Mouse (Mus musculus) heart, embryonic 16.5 days (tissue): ENCODE measurements around the gene Wapl. TPM values are rescaled to one million over a fixed set of nuclear protein-coding genes. Genes with fewer than 3 reads are reported as not detected.
A peak's percentile ranks its signal among the peaks of the same experiment; 100 is the strongest.

Source experiments
- ATAC-seq: fragments of 200-750 bp; cut with Nextera tagmentation; replicated peaks from 2 replicates; pipeline ENCODE4 v1.8.0; 2017; ENCODE audit warnings: moderate number of reproducible peaks; ENCODE audit not compliant: insufficient read depth, low FRiP score; ENCODE audit errors: extremely low read depth
- H3K27ac ChIP-seq: fragments of 300-500 bp; sonication (generic); 2 replicates; pipeline ENCODE4 v1.5.1; 2014; ENCODE audit warnings: mild to moderate bottlenecking, low read length, control low read depth, moderate library complexity
- H3K27me3 ChIP-seq: fragments of 300-500 bp; sonication (generic); 2 replicates; pipeline ENCODE4 v1.6.1; 2014; ENCODE audit warnings: low read length, mixed read lengths; ENCODE audit not compliant: control insufficient read depth, insufficient read depth
- H3K36me3 ChIP-seq: fragments of 300-500 bp; sonication (generic); 2 replicates; pipeline ENCODE4 v1.6.1; 2014; ENCODE audit not compliant: control insufficient read depth, insufficient read depth
- H3K4me1 ChIP-seq: fragments of 300-500 bp; sonication (generic); 2 replicates; pipeline ENCODE4 v1.6.1; 2014; ENCODE audit warnings: low read length, mixed read lengths; ENCODE audit not compliant: control insufficient read depth, insufficient read depth
- H3K4me2 ChIP-seq: fragments of 300-500 bp; sonication (generic); 2 replicates; pipeline ENCODE4 v1.6.1; 2014; ENCODE audit warnings: low read depth, mild to moderate bottlenecking, control low read depth, low read length
- H3K4me3 ChIP-seq: fragments of 300-500 bp; sonication (generic); 2 replicates; pipeline ENCODE4 v1.5.1; 2014; ENCODE audit warnings: mild to moderate bottlenecking, control low read depth, low read length
- H3K9ac ChIP-seq: fragments of 300-500 bp; sonication (generic); 2 replicates; pipeline ENCODE4 v1.6.1; 2014; ENCODE audit warnings: low read length, control low read depth
- H3K9me3 ChIP-seq: fragments of 300-500 bp; sonication (generic); replicated peaks from 2 replicates; pipeline ENCODE4 v1.6.1; 2016; ENCODE audit warnings: low read length; ENCODE audit not compliant: control insufficient read depth
- WGBS: fragments of 180-500 bp; shearing (Covaris S2); extraction: QIAGEN DNeasy Blood & Tissue Kit; methylation state at CpG from one replicate; pipeline ENCODE4 v1.1.7; 2014; 5-methylcytosine and 5-hydroxymethylcytosine counted together
- polyA plus RNA-seq: library from polyadenylated mRNA; unstranded; fragments of >200 nt; fragmentation: Nextera tagmentation; extraction: Ambion mirVana; gene quantifications from 2 replicates; pipeline ENCODE4 v1.2.1, GENCODE M21; 2015

Gene Wapl
- polyA plus RNA-seq, 1 experiment from 2014 or later = 15.3 TPM

DNA sequence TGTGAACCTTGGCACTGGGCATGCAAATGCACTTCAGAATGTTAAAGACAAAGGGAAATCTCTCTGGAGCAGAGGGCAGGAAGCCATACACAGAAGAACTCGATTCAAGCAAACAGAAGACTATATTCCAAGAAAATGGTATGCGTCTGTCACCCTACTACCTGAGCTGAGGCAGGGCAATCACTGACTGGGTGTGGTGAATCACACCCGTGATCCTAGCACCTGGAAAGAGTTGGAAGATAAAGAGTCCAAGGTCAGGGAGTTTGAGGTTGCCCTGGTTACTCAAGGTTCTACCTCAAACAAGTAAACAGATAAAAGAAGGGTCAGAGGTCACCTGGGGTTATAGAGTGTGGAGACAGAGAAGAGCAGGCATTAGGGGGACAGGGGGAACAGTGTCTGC lies 100.0 kb downstream of the Wapl start:
- peaks cover 7% of the 10 kb centered on the region; the same call in 1 of the 2 replicates for H3K27me3 ChIP-seq
- H3K4me3 ChIP-seq = no peak overlapping the region
- no peaks in the 10 kb centered on the region for H3K36me3 ChIP-seq
- no peak for ATAC-seq
- no peak overlapping the region for H3K9ac ChIP-seq
- H3K27ac ChIP-seq = no peak overlapping the region
- peaks cover 10% of the 10 kb centered on the region; the same call in 1 of the 2 replicates for H3K9me3 ChIP-seq
- no peak overlapping the region for H3K4me2 ChIP-seq
- WGBS = 70% methylated on average over 3 of the region's 3 CpGs
- peaks cover 3% of the 10 kb centered on the region for H3K4me1 ChIP-seq

DNA sequence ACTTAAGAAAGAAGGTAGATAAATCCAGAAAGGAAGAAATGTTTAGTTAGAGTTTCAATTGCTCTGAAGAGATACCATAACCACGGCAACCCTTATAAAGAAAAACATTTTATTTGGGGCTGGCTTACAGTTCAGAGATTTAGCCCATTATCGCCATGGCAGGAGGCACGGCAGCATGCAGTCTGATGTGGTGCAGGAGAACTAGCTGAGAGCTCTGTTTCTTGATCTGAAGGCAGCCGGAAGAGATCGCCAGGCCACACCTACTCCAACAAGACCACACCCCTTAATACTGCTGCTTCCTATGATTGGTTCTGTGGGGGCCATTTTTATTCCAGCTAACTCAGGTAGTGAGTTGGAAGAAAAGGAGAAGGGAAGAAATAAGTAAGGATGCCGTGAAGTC lies 100.5 kb downstream of the Wapl start:
- H3K9ac ChIP-seq = no peak overlapping the region
- H3K27ac ChIP-seq = no peak overlapping the region
- no peaks in the 10 kb centered on the region for H3K36me3 ChIP-seq
- ATAC-seq = no peak
- peaks cover 7% of the 10 kb centered on the region; the same call in 1 of the 2 replicates for H3K27me3 ChIP-seq
- WGBS = 69% methylated on average over 6 of the region's 6 CpGs
- H3K4me2 ChIP-seq = no peak overlapping the region
- H3K4me1 ChIP-seq = peaks cover 2% of the 10 kb centered on the region; the same call in 1 of the 2 replicates
- no peak overlapping the region for H3K4me3 ChIP-seq
- H3K9me3 ChIP-seq = peaks cover 10% of the 10 kb centered on the region; the same call in 1 of the 2 replicates

DNA sequence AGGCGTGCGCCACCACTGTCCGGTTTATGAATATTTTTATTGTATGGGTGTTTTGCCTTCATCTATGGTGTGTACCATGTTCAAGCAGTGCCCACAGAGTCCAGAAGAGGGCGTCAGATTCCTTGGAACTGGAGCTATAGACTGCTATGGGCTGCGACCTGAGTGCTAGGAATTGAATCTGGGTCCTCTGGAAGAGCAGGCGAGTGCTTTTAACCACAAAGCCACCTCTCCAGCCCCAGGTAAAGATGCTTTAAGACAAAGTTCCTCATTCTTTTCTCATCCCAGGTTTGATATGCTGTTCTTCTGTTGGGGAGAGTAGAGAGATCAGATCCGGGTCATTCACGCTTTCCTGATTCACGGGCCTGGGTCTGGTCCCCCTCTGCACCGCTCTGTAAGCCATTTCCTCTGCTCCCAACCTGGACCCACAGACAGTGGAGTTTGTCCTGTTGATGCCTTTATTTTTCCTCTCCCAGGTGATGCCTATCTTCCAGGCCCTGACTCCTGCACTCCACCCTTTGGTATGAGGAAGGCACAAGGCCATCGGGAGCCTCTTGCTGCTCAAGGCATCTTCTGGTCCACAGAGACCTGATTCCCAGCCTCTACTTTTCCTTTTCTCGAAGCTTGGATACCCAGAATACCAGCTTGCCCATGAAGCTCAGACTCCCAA lies 103.1 kb downstream of the Wapl start:
- Histone ChIP-seq H3K9ac (no peak overlapping the region), H3K4me3 (no peak overlapping the region), H3K4me2 (no peak overlapping the region), H3K4me1 (no peaks in the 10 kb centered on the region), H3K9me3 (peaks cover 10% of the 10 kb centered on the region; the same call in 1 of the 2 replicates), H3K36me3 (no peaks in the 10 kb centered on the region), H3K27ac (no peak overlapping the region), H3K27me3 (no peaks in the 10 kb centered on the region)
- ATAC-seq = no peak
- WGBS = 86% methylated on average over 12 of the region's 12 CpGs

DNA sequence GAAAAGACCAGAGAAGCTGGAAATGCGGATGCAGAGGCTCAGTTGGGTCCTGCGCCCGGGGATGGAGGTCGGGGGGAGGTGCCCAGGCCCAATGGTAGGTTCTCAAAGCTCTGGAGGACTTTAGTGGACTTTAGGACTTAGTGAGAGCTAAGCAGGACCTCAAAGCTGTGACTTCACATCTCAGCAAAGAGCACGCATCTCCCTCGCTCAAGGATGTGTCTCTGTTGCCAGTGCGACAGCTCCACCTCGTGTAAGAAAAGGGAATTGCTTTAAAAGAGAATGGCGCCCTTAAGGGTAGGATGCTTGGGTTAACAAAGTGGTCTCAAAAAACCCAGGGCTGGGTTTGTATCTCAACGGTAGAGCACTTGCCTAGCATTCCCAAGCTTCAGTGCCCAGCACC lies 104.1 kb downstream of the Wapl start:
- H3K4me1 ChIP-seq = no peaks in the 10 kb centered on the region
- no peak overlapping the region for H3K27ac ChIP-seq
- H3K36me3 ChIP-seq = no peaks in the 10 kb centered on the region
- WGBS = 15% methylated on average over 10 of the region's 10 CpGs
- peaks cover 10% of the 10 kb centered on the region; the same call in 1 of the 2 replicates for H3K9me3 ChIP-seq
- no peak overlapping the region for H3K4me2 ChIP-seq
- H3K9ac ChIP-seq = no peak overlapping the region
- no peaks in the 10 kb centered on the region for H3K27me3 ChIP-seq
- no peak overlapping the region for H3K4me3 ChIP-seq
- peak; percentile 50; the same call in 1 of the 2 replicates for ATAC-seq

DNA sequence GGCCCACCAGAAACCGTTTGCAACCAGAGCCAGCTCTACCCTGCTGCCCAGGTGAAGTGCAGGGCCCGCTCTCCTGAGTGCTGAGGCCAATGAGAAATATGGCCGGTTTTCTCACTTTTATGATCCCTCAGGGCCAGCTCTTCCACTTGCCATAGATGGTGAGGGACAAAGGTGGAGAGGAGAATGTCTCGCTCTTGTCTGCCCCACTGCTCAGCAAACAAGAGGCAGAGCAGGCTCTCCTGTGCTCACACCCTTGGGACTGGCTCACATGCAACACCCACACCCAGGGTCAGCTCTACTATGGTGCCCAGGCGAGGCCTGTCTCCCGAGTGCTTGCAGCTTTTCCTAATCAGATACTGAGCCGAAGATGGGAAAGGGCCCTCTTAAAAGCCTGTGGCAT lies 105.0 kb downstream of the Wapl start:
- Histone ChIP-seq H3K36me3 (no peaks in the 10 kb centered on the region), H3K4me2 (no peak overlapping the region), H3K27me3 (no peaks in the 10 kb centered on the region), H3K4me3 (no peak overlapping the region), H3K27ac (no peak overlapping the region), H3K9ac (no peak overlapping the region), H3K9me3 (peaks cover 10% of the 10 kb centered on the region; the same call in 1 of the 2 replicates), H3K4me1 (no peaks in the 10 kb centered on the region)
- WGBS = 75% methylated on average over 7 of the region's 7 CpGs
- ATAC-seq = no peak

DNA sequence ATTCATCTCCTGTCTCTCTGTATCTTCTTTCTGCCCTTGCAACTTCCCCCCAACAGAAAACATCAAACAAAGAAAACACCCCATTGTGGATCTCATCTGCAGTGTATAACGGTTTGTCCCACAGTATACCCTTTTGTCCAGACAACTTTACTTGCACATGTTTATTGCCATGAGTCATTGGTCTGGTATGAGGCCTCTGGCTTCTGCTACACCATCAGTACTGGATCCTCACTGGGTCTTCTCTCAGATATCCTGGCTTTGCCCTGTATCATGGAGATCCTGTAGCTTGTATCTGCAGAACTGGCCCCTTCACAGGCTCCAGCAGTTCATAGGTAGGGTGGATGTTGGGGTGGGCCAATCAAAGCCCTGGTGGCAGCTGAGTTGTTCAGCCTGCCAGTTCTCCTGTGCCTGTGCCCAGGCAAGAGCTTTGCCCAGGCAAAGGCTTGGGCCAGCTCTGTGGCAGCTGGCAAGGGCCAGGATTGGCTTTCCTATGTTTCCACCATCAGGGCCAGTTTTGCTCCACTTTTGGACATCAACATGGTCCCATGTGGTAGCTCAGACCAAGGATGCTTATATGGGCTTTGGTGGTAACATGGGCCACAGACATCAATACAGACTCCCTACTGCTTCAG lies 119.8 kb downstream of the Wapl start:
- Histone ChIP-seq H3K4me3 (no peak overlapping the region), H3K4me2 (no peak overlapping the region), H3K27me3 (no peaks in the 10 kb centered on the region), H3K4me1 (no peaks in the 10 kb centered on the region), H3K9me3 (no peaks in the 10 kb centered on the region), H3K36me3 (no peaks in the 10 kb centered on the region), H3K27ac (no peak overlapping the region), H3K9ac (no peak overlapping the region)
- 59% methylated on average over 1 of the region's 1 CpGs for WGBS
- ATAC-seq = no peak

Other genes with a start within 250 kb of the Wapl start
- gene Bmpr1a, start 170.6 kb upstream of the Wapl start, polyA plus RNA-seq = 27.8 and 36.4 TPM in 2 replicates
- gene 9230112D13Rik, start 151.1 kb upstream of the Wapl start, polyA plus RNA-seq = not detected in 2 replicates
- gene Ldb3, start 85.2 kb upstream of the Wapl start, polyA plus RNA-seq = 356 and 369 TPM in 2 replicates
- 6.8 and 8.5 TPM in 2 replicates for gene Opn4, start 73.8 kb upstream of the Wapl start, polyA plus RNA-seq
- gene Grid1, start 146.2 kb downstream of the Wapl start, polyA plus RNA-seq = 0.26 and 0.36 TPM in 2 replicates